Mouse (Mus musculus) midbrain, embryonic 14.5 days (tissue): Measurements from ENCODE around the gene Txk. TPM values are rescaled to one million over a fixed set of nuclear protein-coding genes. Genes with fewer than 3 reads are reported as not detected.
A peak's percentile ranks its signal among the peaks of the same experiment; 100 is the strongest.

ENCODE experiments used
- ATAC-seq: fragments of 200-750 bp; cut with Nextera tagmentation; 2 replicates; pipeline ENCODE4 v1.8.0; 2017; ENCODE audit warnings: moderate number of reproducible peaks, moderate library complexity; ENCODE audit not compliant: low FRiP score, low TSS enrichment
- DNase-seq: peaks from one replicate; pipeline ENCODE4 v3.0.0-alpha.2; 2015
- H3K27ac ChIP-seq: fragments of 300-500 bp; sonication (generic); replicated peaks from 2 replicates; pipeline ENCODE4 v1.5.1; 2014; ENCODE audit warnings: mild to moderate bottlenecking, low read depth, low read length, moderate library complexity
- H3K27me3 ChIP-seq: fragments of 300-500 bp; sonication (generic); 2 replicates; pipeline ENCODE4 v1.6.1; 2014; ENCODE audit warnings: low read length, control low read depth, mixed read lengths; ENCODE audit not compliant: control insufficient read depth, insufficient read depth
- H3K36me3 ChIP-seq: fragments of 300-500 bp; sonication (generic); 2 replicates; pipeline ENCODE4 v1.6.1; 2014; ENCODE audit warnings: low read length, control low read depth; ENCODE audit not compliant: control insufficient read depth, insufficient read depth
- H3K4me1 ChIP-seq: fragments of 300-500 bp; sonication (generic); 2 replicates; pipeline ENCODE4 v1.6.1; 2014; ENCODE audit warnings: mild to moderate bottlenecking, antibody characterized with exemption, low read length, control low read depth; ENCODE audit not compliant: control insufficient read depth, insufficient read depth
- H3K4me2 ChIP-seq: fragments of 300-500 bp; sonication (generic); 2 replicates; pipeline ENCODE4 v1.6.1; 2014; ENCODE audit warnings: mild to moderate bottlenecking, low read length, moderate library complexity
- H3K4me3 ChIP-seq: fragments of 300-500 bp; sonication (generic); replicated peaks from 2 replicates; pipeline ENCODE4 v1.5.1; 2014; ENCODE audit warnings: low read depth, low read length
- H3K9ac ChIP-seq: fragments of 300-500 bp; sonication (generic); replicated peaks from 2 replicates; pipeline ENCODE4 v1.6.1; 2014; ENCODE audit warnings: mild to moderate bottlenecking, low read length, moderate library complexity
- H3K9me3 ChIP-seq: fragments of 300-500 bp; sonication (generic); 2 replicates; pipeline ENCODE4 v1.6.1; 2016; ENCODE audit warnings: low read length, control low read depth, mixed read lengths; ENCODE audit not compliant: control insufficient read depth
- WGBS: fragments of 180-500 bp; shearing (Covaris S2); extraction: QIAGEN DNeasy Blood & Tissue Kit; methylation state at CpG from one replicate; pipeline ENCODE4 v1.1.7; 2014; 5-methylcytosine and 5-hydroxymethylcytosine counted together
- polyA plus RNA-seq: library from polyadenylated mRNA; unstranded; fragments of >200 nt; fragmentation: Nextera tagmentation; extraction: Ambion mirVana; gene quantifications from 2 replicates; pipeline ENCODE4 v1.2.1, GENCODE M21; 2014

Gene Txk
- polyA plus RNA-seq, 1 experiment from 2014 or later, result 0.12 TPM

GRCm38 (mm10) chr5:72647958-72648595 is 104.5 kb downstream of the Txk start:
- 8% methylated on average over 18 of the region's 18 CpGs for WGBS
- H3K9me3 ChIP-seq, result no peaks in the 10 kb centered on the region
- 0 out of 2 replicates have a peak, but pooled peaks have one; percentile 43 for ATAC-seq
- H3K27me3 ChIP-seq, result peaks cover 9% of the 10 kb centered on the region; the same call in 1 of the 2 replicates
- peak overlapping the region; percentile 37 for H3K9ac ChIP-seq
- peak overlapping the region; percentile 78 for H3K4me2 ChIP-seq
- H3K4me1 ChIP-seq, result no peaks in the 10 kb centered on the region; the same call in 1 of the 2 replicates
- no peaks in the 10 kb centered on the region for H3K36me3 ChIP-seq
- DNase-seq, result no peak
- no peak overlapping the region for H3K27ac ChIP-seq
- H3K4me3 ChIP-seq, result peak overlapping the region; percentile 48

GRCm38 (mm10) chr5:72647418-72647907 is 105.1 kb downstream of the Txk start, which contains the start of gene Nipal1:
Nipal1 (plus strand) TSS chr5:72647795.
- peaks cover 9% of the 10 kb centered on the region; the same call in 1 of the 2 replicates for H3K27me3 ChIP-seq
- peak within 1 kb of the TSS; percentile 37 for H3K9ac ChIP-seq
- peak; percentile 92 for ATAC-seq
- H3K27ac ChIP-seq, result no peak within 1 kb of the TSS
- no peaks in the 10 kb centered on the region for H3K36me3 ChIP-seq
- no peaks in the 10 kb centered on the region for H3K9me3 ChIP-seq
- peak within 1 kb of the TSS; percentile 48 for H3K4me3 ChIP-seq
- H3K4me2 ChIP-seq, result peak within 1 kb of the TSS; percentile 78
- under 1% methylated on average over 25 of the region's 25 CpGs for WGBS
- DNase-seq, result peak; percentile 79
- no peaks in the 10 kb centered on the region; the same call in 1 of the 2 replicates for H3K4me1 ChIP-seq

- peaks cover 9% of the 10 kb centered on the region; the same call in 1 of the 2 replicates for H3K27me3 ChIP-seq
- WGBS, result 29% methylated on average over 10 of the region's 10 CpGs
- H3K9me3 ChIP-seq, result no peaks in the 10 kb centered on the region
- no peaks in the 10 kb centered on the region; the same call in 1 of the 2 replicates for H3K4me1 ChIP-seq
- no peaks in the 10 kb centered on the region for H3K36me3 ChIP-seq
- peak overlapping the region; percentile 48 for H3K4me3 ChIP-seq
- peak overlapping the region; percentile 37; the same call in 1 of the 2 replicates for H3K9ac ChIP-seq
- no peak for DNase-seq
- H3K27ac ChIP-seq, result no peak overlapping the region
- peak; percentile 21; the same call in 1 of the 2 replicates for ATAC-seq
- H3K4me2 ChIP-seq, result peak overlapping the region; percentile 78
Measured at GRCm38 (mm10) chr5:72646996-72647395, 105.6 kb downstream of the Txk start.

GRCm38 (mm10) chr5:72646131-72646530 is 106.4 kb downstream of the Txk start:
- Histone ChIP-seq H3K9me3 (no peaks in the 10 kb centered on the region), H3K4me3 (no peak overlapping the region), H3K27me3 (peaks cover 9% of the 10 kb centered on the region; the same call in 1 of the 2 replicates), H3K36me3 (no peaks in the 10 kb centered on the region), H3K4me2 (no peak overlapping the region), H3K4me1 (no peaks in the 10 kb centered on the region; the same call in 1 of the 2 replicates), H3K9ac (no peak overlapping the region), H3K27ac (no peak overlapping the region)
- 37% methylated on average over 10 of the region's 10 CpGs for WGBS
- ATAC-seq, result no peak
- DNase-seq, result no peak

Other genes with a start within 250 kb of the Txk start
- gene Corin, start 248.3 kb downstream of the Txk start, polyA plus RNA-seq, result 1.1 and 1.3 TPM in 2 replicates
- 14.3 and 19.2 TPM in 2 replicates for gene Nfxl1, start 193.1 kb downstream of the Txk start, polyA plus RNA-seq
- 3.5 and 4.5 TPM in 2 replicates for gene Zar1, start 171.5 kb downstream of the Txk start, polyA plus RNA-seq
- 4.7 and 6.3 TPM in 2 replicates for gene Gm5868, start 165.2 kb downstream of the Txk start, polyA plus RNA-seq
- 0.12 TPM in 1 of 2 replicates, not detected in the other for gene Cnga1, start 108.5 kb downstream of the Txk start, polyA plus RNA-seq
- gene Nipal1, start 105.0 kb downstream of the Txk start, polyA plus RNA-seq, result 0.19 and 1.6 TPM in 2 replicates
- 1.6 and 5.3 TPM in 2 replicates for gene Tec, start 115.7 kb upstream of the Txk start, polyA plus RNA-seq
- gene Slain2, start 161.5 kb upstream of the Txk start, polyA plus RNA-seq, result 20.2 and 25.9 TPM in 2 replicates
- not detected in 2 replicates for gene Gm10135, start 221.9 kb upstream of the Txk start, polyA plus RNA-seq